Mouse (Mus musculus): ENCODE data around the gene Traf3. TPM values are rescaled to one million over a fixed set of nuclear protein-coding genes. Genes with fewer than 3 reads are reported as not detected.

Gene Traf3
- polyA plus RNA-seq, 1 experiment = 9.9 TPM

DNA sequence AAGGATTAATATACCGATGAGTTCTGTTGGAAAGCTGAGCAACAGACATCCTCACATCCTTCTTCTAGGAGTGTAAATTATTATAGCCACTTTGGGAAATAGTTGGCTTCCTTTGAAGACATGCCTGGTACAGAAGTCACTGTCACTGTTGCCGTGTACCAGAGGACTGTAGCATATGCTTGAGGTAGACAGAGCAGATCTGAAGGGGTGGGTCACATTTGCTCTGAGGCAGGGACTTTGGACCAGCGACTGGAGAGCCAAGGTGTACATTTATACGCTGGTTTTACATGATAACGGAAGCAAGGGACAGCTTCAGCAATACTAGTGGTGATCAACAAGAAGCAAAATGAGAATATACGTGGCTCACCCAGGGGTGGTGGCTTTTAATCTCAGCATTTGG lies 52.7 kb downstream of the Traf3 start:
- H3K4me3 ChIP-seq (ENCODE audit: insufficient read depth, poor library complexity, severe bottlenecking) = no peak overlapping the region
- peaks cover 38% of the 10 kb centered on the region for H3K79me2 ChIP-seq (ENCODE audit: control insufficient read depth, insufficient read depth)
- H3K36me3 ChIP-seq (ENCODE audit: control insufficient read depth, insufficient read depth) = peaks cover 5% of the 10 kb centered on the region
- no peaks in the 10 kb centered on the region for H3K27me3 ChIP-seq (ENCODE audit: control insufficient read depth, insufficient read depth, insufficient read length)
- no peak overlapping the region for H3ac ChIP-seq (ENCODE audit: control insufficient read depth, insufficient read length, low read depth)
- peaks cover 9% of the 10 kb centered on the region for H3K79me3 ChIP-seq (ENCODE audit: low read depth)
- no peak for TF ChIP-seq CTCF (IDR thresholded peaks at IDR 0.05; ENCODE audit: control insufficient read depth, insufficient read depth, insufficient read length)
- no peak for TF ChIP-seq MYOG (IDR thresholded peaks at IDR 0.05; ENCODE audit: control insufficient read depth, extremely low read depth, insufficient read length)
- TF ChIP-seq FOSL1 (IDR thresholded peaks at IDR 0.05; ENCODE audit: insufficient read depth, low read length, poor library complexity, severe bottlenecking) = no peak
- no peak for TF ChIP-seq CEBPB (IDR thresholded peaks at IDR 0.05; ENCODE audit: low read depth)
- TF ChIP-seq MYOD1 (IDR thresholded peaks at IDR 0.05; ENCODE audit: control insufficient read depth, insufficient read length, low read depth) = no peak
- no peak for TF ChIP-seq USF1 (IDR thresholded peaks at IDR 0.05; ENCODE audit: low read depth)
- TF ChIP-seq MAX (IDR thresholded peaks at IDR 0.05) = no peak

DNA sequence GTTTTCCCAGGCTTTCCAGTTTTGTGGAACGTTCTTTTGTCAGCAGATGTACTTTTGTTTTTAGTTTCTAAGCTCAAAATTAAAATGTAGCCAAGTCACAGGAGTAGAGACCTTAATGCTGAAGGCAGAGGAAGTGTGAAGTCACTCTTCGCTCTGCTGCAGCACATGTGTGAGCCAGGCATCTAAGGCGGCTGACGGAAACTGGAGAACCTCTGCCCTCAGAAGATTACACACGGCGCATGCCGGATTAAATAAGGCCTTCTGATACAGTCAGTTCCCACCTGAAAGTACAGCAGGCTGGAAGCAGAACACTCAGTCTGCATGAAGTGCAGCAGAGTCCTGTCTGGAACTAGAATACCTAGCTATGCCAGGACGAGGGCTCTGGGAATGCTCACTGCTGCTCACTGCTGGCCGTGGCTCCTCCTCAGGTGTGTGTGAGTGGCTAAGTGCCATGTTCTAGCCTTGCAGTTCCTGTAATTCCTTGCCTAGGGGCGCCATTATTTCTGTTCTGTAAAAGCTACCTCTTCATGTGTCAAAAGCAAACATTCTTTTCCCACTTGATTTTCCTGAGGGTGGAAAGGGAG lies 59.1 kb downstream of the Traf3 start:
- Histone ChIP-seq H3K79me2 (ENCODE audit: control insufficient read depth, insufficient read depth) (peaks cover 5% of the 10 kb centered on the region), H3ac (ENCODE audit: control insufficient read depth, insufficient read length, low read depth) (no peak overlapping the region), H3K36me3 (ENCODE audit: control insufficient read depth, insufficient read depth) (peaks cover 12% of the 10 kb centered on the region), H3K79me3 (ENCODE audit: low read depth) (no peaks in the 10 kb centered on the region), H3K4me3 (ENCODE audit: insufficient read depth, poor library complexity, severe bottlenecking) (no peak overlapping the region), H3K27me3 (ENCODE audit: control insufficient read depth, insufficient read depth, insufficient read length) (no peaks in the 10 kb centered on the region)
- TF ChIP-seq CTCF (IDR thresholded peaks at IDR 0.05; ENCODE audit: control insufficient read depth, insufficient read depth, insufficient read length) = no peak
- TF ChIP-seq MYOG (IDR thresholded peaks at IDR 0.05; ENCODE audit: control insufficient read depth, extremely low read depth, insufficient read length) = no peak
- TF ChIP-seq MYOD1 (IDR thresholded peaks at IDR 0.05; ENCODE audit: control insufficient read depth, insufficient read length, low read depth) = no peak
- no peak for TF ChIP-seq FOSL1 (IDR thresholded peaks at IDR 0.05; ENCODE audit: insufficient read depth, low read length, poor library complexity, severe bottlenecking)
- TF ChIP-seq MAX (IDR thresholded peaks at IDR 0.05) = no peak
- no peak for TF ChIP-seq CEBPB (IDR thresholded peaks at IDR 0.05; ENCODE audit: low read depth)
- TF ChIP-seq USF1 (IDR thresholded peaks at IDR 0.05; ENCODE audit: low read depth) = no peak

DNA sequence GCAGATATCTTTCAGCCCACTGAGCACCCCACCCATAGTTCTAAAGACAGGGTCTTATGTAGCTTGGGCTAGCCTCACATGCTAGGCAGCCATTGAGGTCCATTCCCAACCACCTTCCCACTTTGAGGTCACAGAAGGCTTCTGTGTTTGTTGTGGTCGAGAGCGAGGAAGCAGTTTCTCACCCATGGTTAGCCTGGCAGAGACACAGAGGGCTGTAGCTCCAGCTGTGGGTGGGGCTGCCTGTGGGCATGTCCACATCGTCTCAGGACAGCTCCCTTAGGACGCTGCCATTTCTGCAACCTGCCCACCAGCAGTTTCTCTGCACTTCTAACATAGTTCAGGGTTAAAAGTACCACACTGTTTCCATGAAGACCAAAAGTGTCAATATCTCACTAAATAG lies 61.2 kb downstream of the Traf3 start:
- no peaks in the 10 kb centered on the region for H3K79me3 ChIP-seq (ENCODE audit: low read depth)
- no peaks in the 10 kb centered on the region for H3K27me3 ChIP-seq (ENCODE audit: control insufficient read depth, insufficient read depth, insufficient read length)
- TF ChIP-seq CTCF (IDR thresholded peaks at IDR 0.05; ENCODE audit: control insufficient read depth, insufficient read depth, insufficient read length) = no peak
- no peak for TF ChIP-seq MYOD1 (IDR thresholded peaks at IDR 0.05; ENCODE audit: control insufficient read depth, insufficient read length, low read depth)
- TF ChIP-seq CEBPB (IDR thresholded peaks at IDR 0.05; ENCODE audit: low read depth) = no peak
- no peak for TF ChIP-seq MYOG (IDR thresholded peaks at IDR 0.05; ENCODE audit: control insufficient read depth, extremely low read depth, insufficient read length)
- no peak for TF ChIP-seq FOSL1 (IDR thresholded peaks at IDR 0.05; ENCODE audit: insufficient read depth, low read length, poor library complexity, severe bottlenecking)
- no peak overlapping the region for H3ac ChIP-seq (ENCODE audit: control insufficient read depth, insufficient read length, low read depth)
- H3K4me3 ChIP-seq (ENCODE audit: insufficient read depth, poor library complexity, severe bottlenecking) = no peak overlapping the region
- peaks cover 11% of the 10 kb centered on the region for H3K36me3 ChIP-seq (ENCODE audit: control insufficient read depth, insufficient read depth)
- H3K79me2 ChIP-seq (ENCODE audit: control insufficient read depth, insufficient read depth) = peaks cover 18% of the 10 kb centered on the region

DNA sequence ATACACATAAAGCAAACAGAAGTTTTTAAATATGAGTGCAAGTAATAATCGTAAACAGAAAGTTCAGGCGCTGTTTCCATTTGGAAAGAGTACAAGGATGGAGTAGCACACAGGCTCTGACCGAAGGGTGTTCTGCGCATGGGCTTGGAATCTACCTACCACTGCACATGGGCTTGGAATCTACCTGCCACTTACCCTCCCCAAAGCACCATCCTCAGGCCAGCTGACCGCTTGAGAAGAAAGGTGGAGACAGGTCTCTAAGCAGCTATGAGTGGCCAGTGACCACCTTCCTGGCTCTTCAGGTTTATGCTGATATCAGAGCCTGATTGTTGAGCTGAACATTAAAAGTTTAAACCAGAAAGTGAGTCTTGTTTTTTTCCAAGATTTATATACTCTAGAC lies 62.3 kb downstream of the Traf3 start:
- no peaks in the 10 kb centered on the region for H3K27me3 ChIP-seq (ENCODE audit: control insufficient read depth, insufficient read depth, insufficient read length)
- peaks cover 3% of the 10 kb centered on the region for H3K79me3 ChIP-seq (ENCODE audit: low read depth)
- TF ChIP-seq CTCF (IDR thresholded peaks at IDR 0.05; ENCODE audit: control insufficient read depth, insufficient read depth, insufficient read length) (no peak), MYOG (IDR thresholded peaks at IDR 0.05; ENCODE audit: control insufficient read depth, extremely low read depth, insufficient read length) (no peak), MYOD1 (IDR thresholded peaks at IDR 0.05; ENCODE audit: control insufficient read depth, insufficient read length, low read depth) (no peak), CEBPB (IDR thresholded peaks at IDR 0.05; ENCODE audit: low read depth) (no peak), MAX (IDR thresholded peaks at IDR 0.05) (no peak), USF1 (IDR thresholded peaks at IDR 0.05; ENCODE audit: low read depth) (no peak), FOSL1 (IDR thresholded peaks at IDR 0.05; ENCODE audit: insufficient read depth, low read length, poor library complexity, severe bottlenecking) (no peak)

DNA sequence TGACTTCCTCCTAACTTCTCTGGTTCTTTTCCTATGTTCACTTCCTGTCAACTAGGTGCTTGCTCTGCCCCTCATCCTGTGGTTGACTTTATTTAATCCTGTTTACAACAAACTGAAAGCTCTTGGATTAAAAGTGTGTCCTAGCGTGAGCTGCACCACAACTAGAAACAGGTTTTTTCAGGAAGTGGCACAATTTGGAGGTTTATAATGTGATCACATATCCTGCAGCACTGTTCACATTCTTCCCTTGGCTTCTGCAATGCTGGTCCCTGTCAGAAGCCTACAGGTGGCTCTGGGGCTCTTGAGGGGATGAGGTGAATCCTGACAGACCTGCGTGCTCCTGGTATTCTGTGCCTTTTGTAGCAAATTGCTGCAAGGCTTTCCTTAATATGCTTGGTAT lies 64.6 kb downstream of the Traf3 start:
- Histone ChIP-seq H3ac (ENCODE audit: control insufficient read depth, insufficient read length, low read depth) (no peak overlapping the region), H3K79me3 (ENCODE audit: low read depth) (peaks cover 6% of the 10 kb centered on the region), H3K36me3 (ENCODE audit: control insufficient read depth, insufficient read depth) (peaks cover 31% of the 10 kb centered on the region), H3K27me3 (ENCODE audit: control insufficient read depth, insufficient read depth, insufficient read length) (no peaks in the 10 kb centered on the region), H3K4me3 (ENCODE audit: insufficient read depth, poor library complexity, severe bottlenecking) (no peak overlapping the region), H3K79me2 (ENCODE audit: control insufficient read depth, insufficient read depth) (peaks cover 43% of the 10 kb centered on the region)
- TF ChIP-seq USF1 (IDR thresholded peaks at IDR 0.05; ENCODE audit: low read depth) (no peak), FOSL1 (IDR thresholded peaks at IDR 0.05; ENCODE audit: insufficient read depth, low read length, poor library complexity, severe bottlenecking) (no peak), MYOG (IDR thresholded peaks at IDR 0.05; ENCODE audit: control insufficient read depth, extremely low read depth, insufficient read length) (no peak), CTCF (IDR thresholded peaks at IDR 0.05; ENCODE audit: control insufficient read depth, insufficient read depth, insufficient read length) (no peak), MYOD1 (IDR thresholded peaks at IDR 0.05; ENCODE audit: control insufficient read depth, insufficient read length, low read depth) (no peak), CEBPB (IDR thresholded peaks at IDR 0.05; ENCODE audit: low read depth) (no peak), MAX (IDR thresholded peaks at IDR 0.05) (no peak)

More for the DNA sequence above, 62.3 kb downstream of the Traf3 start:
- Histone ChIP-seq H3K36me3 (ENCODE audit: control insufficient read depth, insufficient read depth) (peaks cover 18% of the 10 kb centered on the region), H3K4me3 (ENCODE audit: insufficient read depth, poor library complexity, severe bottlenecking) (no peak overlapping the region), H3ac (ENCODE audit: control insufficient read depth, insufficient read length, low read depth) (no peak overlapping the region), H3K79me2 (ENCODE audit: control insufficient read depth, insufficient read depth) (peaks cover 28% of the 10 kb centered on the region)
